Mouse (Mus musculus): Measurements from ENCODE around the gene Mlx.

Gene Mlx

DNA sequence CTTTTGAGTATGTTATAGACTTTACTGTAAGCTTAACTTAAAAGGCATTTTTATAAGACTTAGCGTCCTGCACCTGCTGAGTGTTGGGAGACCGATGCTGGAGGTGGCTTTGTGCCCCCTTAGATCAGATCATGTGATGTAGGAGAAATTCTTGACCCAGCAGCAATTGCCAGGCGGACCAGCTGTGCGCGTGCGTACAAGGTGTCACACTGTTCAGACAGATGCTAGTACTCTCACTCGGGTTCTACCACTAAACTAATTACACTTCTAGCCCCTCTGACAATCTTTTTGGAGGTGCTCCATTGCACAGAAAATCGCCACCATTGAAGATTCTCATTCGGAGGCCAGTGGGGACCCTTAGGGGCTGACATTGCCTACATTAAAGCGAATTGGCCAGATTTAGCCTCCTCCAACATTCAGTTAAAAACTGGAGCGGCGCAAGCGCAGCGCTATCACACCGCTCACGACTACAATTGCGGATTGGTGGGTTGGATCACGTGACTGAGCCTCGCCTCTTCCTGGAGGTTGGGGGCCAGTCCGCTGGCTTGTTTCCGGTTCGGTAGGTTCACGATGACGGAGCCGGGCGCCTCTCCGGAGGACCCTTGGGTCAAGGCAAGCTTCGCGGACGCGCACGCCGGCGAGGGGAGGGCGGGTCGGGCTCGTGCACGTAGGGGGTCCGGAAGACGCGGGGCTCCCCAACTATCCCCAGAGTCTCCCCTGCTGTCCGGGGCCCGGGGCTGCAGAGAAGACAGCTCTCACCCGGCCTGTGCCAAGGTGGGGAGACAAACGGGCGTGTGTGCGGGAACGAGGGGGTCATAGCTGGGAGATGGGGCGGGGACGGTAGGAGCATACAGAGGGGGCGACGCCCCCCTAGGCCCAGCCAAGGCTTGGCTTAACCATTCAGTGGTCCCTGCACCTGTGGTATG is at the start of gene Mlx:
Gene Mlx, plus strand, starts transcription at position 522 of the 926 bp plus-strand sequence.
- in situ Hi-C loops (cut with MboI; ENCODE audit: low sequenced_read_pairs) = no loop called here

DNA sequence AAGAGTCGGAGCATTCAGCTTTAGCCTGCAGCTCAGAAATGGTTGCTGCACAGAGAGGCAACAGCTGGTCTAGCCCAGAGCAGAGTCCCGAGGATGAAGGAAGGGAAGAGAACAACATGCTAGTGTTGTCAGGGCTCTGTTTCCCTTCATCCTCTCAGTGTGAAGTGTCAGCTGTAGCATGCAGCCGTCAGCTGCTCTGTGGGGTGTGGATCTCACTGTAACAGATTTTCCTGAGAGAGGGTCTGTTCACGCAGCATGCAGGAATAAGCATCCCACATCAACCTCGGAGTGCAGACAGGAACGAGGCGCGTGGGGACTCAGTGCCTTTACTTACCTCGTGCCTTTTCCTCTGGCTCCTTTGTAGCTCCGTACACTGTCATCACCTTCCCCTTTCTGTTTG is 49.3 kb upstream of the Mlx start:
- in situ Hi-C loops (cut with MboI; ENCODE audit: low sequenced_read_pairs) = no loop called here

DNA sequence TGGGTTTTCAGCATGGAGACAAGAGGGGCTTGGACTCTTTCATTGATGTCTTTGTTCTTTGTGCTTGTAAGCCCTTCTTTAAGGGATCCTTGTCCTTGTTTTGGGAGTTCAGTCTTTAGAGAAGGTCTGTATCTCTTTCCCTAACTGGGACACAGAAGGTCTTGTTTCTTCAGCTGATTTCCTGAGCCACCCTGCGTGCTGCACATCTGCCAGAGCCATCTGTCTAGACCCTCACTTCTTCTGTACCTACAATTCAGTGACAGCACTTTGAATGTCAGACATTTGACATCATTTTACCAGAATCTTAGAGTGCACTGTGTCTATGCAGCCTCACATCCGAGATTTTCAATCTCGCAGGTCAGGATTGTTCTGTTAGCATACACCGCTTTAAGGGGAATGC is 41.3 kb upstream of the Mlx start:
- in situ Hi-C loops (cut with MboI; ENCODE audit: low sequenced_read_pairs) = no loop called here

DNA sequence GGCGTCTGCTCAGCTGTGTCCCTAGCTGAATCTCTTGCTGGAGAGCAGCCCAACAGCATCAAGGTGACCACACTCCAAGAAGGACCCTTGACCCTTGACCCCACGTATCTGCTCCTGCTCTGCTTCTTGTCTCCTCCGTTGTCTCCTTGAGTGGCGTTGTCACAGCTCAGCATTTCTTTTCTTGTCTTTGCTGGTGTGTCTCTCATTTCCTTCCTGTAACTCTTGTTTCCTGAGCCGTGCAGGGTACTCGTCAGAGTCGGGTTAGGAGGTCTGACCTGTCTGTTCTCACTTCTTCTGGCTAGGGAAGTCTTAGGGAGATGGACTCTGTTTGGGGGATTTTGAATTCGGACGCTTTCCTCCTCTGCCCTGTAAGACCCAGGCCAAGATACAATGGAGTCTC is 40.6 kb upstream of the Mlx start:
- in situ Hi-C loops (cut with MboI; ENCODE audit: low sequenced_read_pairs) = no loop called here

DNA sequence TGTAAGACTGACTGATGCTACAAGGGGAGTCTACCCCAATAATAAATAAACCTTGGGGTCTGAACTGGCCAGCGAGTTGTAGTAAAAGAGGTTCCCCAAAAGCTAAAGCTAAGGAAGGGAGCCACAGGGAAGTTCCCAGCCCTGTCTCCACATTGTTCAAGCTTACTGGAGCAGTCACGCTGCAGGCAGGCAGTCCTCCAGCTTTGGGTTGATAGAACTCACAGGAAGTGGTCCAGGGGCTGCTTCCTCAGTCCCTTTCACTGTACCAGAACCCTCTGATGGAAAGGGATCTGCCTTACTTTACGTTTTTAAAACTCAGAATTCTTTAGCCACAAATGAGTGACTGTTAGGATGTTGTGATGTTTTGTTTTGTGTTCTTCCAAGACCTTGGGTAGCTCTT is 39.6 kb upstream of the Mlx start:
- in situ Hi-C loops (cut with MboI; ENCODE audit: low sequenced_read_pairs) = no loop called here

DNA sequence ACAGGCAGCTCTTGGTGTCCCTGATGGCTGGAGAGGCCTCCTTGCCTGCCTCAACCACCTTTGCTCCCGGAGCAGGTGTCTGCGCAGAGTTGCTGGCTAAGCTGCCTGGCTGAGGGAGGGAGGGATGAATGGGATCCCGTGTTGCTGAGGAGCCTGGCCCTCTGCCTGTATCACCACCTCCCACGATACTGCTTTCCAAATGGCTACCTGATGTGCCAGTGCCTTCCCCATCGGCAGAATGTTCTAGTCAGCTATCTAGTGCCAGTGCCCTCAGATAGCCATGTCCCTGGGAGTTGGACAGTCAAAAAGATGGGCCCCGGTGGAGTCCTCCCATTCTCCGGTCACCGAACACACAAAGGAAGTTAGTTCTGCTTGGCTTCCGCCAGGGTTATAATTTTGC is 36.7 kb upstream of the Mlx start:
- in situ Hi-C loops (cut with MboI; ENCODE audit: low sequenced_read_pairs) = no loop called here

DNA sequence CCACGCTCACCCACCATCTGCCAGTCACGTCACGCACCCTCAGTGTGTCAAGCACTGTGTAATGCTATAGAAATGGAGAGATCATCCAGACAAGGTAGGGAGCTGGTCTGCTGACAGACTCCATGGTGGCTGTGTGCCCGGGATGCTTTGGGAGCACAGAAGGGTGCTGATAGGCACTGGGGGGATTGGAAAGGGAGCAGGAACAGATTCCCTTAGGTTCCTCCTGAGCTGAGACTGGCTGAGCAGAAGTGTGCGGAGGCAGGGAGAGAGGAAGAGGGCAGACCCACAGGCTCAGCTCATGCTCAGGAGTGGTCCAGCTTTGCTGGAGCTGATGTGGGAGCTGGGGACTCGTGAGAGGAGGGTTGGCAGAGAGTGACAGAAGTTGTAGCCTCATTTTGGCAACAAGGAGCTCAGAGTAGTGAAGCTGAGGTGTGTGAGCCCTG is 36.0 kb upstream of the Mlx start:
- in situ Hi-C loops (cut with MboI; ENCODE audit: low sequenced_read_pairs) = no loop called here

DNA sequence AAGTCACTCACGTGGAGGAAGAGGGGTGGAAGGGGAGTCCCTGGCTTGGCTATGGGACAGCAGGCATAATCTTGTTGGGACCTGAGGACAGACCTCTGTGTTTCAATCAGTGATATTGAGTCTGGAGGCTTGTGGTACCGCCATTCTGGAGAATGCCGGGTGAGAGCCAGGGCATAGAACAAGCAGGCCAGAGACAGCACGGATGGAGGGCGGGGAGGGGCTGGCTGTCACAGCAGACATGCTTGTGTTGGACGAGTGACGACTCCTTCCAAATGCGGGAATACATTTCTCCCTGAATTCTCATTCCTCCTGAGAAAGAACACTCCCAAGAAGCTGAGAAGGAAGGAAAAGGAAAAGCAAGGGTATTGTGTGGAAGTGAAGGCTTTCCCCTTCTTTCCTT is 35.5 kb upstream of the Mlx start:
- in situ Hi-C loops (cut with MboI; ENCODE audit: low sequenced_read_pairs) = no loop called here

DNA sequence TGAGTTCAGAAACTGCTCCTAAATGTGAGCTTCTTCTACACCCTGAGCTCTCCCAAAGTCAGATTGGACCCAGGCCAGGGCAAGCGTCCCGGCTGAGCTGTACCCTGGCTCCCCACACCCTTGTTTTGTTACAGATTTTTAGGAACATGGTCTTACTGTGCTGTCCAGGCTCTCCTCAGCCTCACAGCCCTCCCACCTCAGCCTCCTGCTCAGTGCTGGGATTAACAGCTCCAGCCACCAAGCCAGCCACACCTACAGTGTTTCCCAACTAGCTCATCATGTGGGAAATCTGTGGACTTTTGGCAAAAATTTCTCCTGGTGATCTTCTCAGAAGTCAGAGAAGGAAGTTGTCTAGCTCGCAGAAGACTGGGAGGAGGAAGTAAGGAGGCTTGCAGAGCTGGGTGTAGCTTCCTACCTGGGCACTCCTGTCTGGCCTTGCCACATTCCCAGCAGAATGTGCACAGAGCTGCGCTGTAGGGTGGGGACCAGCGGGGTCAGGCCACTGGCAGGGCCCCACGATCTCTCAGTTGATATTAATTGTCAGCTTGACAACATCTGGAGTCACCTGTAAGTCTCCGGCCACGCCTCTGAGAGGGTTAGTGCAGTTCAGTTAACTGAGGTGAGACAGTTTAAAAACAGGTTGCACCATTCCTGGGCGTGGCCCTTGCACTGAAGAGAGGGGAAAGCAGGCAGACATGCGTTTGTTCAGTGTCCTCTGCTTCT is 34.2 kb upstream of the Mlx start:
- in situ Hi-C loops (cut with MboI; ENCODE audit: low sequenced_read_pairs) = no loop called here

DNA sequence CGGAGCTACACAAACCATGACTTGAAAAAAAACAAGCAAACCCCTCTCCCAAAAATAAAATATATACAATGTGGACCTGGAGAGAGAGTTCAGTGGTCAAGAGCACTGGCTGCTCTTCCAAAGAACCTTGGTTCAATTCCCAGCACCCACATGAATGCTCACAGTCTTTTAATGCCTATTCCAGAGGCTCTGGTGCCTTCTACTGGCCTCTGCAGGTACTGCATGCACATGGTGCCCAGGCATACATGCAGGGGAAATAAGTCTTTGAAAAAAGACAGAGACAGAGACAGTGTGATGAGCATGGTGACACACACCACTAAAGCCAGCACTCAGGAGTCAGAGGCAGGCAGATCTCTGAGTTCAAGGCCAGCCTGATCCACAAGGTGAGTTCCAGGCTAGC is 33.1 kb upstream of the Mlx start:
- in situ Hi-C loops (cut with MboI; ENCODE audit: low sequenced_read_pairs) = no loop called here

DNA sequence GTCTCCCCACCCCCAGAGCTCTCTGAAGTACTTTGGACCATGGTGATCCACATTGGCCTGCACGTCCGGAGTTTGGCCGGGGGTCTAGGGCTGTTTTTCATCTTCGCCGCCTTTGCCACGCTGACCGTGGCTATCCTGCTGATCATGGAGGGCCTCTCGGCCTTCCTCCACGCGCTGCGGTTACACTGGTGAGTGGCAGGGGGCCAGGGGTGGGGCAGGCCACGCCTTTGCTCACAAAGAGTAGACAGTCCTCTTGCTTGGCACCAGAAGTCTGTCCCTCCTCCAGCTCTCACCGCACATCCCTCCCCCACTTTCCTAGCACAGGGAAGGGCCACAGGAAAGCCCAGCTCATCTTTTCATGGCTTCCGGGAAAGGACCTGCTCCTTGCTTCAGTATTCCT is 31.7 kb upstream of the Mlx start:
- in situ Hi-C loops (cut with MboI; ENCODE audit: low sequenced_read_pairs) = loop anchor here (5.0 kb wide), 1 partner anchor 73 kb away; no protein-coding TSS in a partner anchor

DNA sequence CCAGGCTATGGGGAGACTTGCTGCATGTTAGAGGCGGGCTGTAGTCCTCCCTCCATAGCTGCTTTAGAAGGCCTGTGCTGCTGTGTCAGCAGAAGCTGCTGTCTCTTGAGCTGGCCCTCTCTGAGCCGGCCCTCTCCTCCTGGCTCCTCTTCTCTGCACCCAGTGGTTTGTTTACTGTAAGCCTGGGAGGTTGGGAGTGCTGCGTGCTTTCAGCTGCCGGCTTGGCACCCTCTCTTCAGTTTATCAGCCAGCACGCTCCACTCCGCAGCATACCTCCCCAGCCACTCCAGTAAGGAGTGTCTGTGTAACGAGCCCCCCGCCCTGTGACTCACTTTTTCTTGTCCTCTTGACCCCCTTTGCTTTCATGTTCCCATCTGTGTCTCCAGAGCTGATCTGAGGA is 30.2 kb upstream of the Mlx start:
- in situ Hi-C loops (cut with MboI; ENCODE audit: low sequenced_read_pairs) = loop anchor here (5.0 kb wide), 1 partner anchor 75 kb away; no protein-coding TSS in a partner anchor

DNA sequence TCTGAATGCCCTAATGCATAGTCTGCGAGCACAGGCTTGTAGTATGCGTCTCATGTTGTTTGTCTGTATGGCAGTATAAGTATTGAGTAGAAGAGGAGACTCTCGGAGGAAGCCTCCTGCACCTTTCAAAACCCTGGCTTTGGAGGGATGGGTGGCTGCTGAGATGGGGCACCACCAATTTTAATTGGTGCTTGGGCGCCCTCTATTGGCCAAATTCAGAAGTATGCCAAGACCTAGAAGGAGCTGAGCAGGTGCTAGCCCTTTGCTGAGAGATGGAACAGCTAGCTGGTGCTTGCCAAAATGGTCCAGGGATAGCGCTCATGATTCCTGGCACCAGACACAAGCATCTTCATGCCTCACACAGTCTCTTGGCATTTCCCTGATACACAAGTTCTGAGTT is 29.2 kb upstream of the Mlx start:
- in situ Hi-C loops (cut with MboI; ENCODE audit: low sequenced_read_pairs) = loop anchor here (5.0 kb wide), 1 partner anchor 76 kb away; no protein-coding TSS in a partner anchor

DNA sequence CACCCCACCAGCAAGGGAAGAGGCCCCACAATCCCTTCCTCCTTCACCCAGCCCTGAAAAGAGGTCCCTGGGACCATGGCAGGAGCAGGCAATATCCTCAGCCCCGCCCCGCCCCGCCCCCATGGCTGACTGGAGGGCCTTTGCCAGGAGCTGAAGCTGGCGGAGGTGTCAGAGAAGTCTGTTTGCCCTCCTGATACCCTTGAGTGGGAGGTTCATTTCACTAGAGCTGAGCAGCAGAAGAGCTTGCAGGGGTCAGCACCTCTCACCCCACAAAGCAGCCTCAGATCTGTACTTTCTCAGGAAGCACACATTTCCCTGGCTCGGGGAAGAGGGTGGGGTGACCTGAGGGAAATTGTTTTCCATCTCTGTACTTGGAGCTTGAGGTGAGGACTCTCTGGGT is 28.4 kb upstream of the Mlx start:
- in situ Hi-C loops (cut with MboI; ENCODE audit: low sequenced_read_pairs) = loop anchor here (5.0 kb wide), 1 partner anchor 76 kb away; no protein-coding TSS in a partner anchor

DNA sequence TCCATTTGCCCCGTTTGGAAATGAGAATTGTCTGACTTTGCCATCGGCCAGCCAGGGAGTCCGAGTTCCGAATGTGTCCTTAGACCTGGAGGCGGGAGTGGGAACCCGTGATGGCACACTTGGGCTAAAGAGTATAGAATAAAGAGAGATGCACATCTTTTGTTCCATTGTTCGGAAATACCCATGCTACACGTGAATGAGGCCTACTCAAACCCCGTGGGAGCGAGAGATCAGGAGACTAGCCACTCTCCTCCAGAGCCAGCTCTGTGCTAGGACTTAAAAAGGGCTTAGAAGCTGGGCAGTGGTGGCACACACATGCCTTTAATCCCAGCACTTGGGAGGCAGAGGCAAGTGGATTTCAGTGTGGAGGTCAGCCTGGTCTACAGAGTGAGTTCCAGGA is 27.6 kb upstream of the Mlx start:
- in situ Hi-C loops (cut with MboI; ENCODE audit: low sequenced_read_pairs) = loop anchor here (5.0 kb wide), 1 partner anchor 77 kb away; no protein-coding TSS in a partner anchor

DNA sequence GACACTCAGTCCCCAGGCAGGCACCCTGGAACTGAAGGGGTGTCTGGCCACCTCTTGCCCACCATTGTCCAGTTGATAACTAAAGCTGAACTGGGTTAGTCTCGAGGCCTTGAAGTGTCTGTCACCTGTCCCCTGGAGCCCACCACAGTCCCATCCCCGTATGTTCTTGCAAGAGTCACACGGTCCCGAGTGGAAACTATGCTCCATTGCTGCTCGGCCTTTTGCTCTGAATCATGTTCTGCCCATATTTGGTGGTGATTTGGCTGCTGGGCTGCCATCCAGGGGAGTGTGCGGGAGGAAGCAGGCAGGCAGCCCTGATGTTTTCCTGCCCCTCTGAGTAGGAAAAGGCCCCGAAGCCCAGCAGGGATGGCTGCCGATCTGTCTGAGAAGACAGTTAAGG is 27.0 kb upstream of the Mlx start:
- in situ Hi-C loops (cut with MboI; ENCODE audit: low sequenced_read_pairs) = loop anchor here (10.0 kb wide), 1 partner anchor 165 kb away; no protein-coding TSS in a partner anchor

DNA sequence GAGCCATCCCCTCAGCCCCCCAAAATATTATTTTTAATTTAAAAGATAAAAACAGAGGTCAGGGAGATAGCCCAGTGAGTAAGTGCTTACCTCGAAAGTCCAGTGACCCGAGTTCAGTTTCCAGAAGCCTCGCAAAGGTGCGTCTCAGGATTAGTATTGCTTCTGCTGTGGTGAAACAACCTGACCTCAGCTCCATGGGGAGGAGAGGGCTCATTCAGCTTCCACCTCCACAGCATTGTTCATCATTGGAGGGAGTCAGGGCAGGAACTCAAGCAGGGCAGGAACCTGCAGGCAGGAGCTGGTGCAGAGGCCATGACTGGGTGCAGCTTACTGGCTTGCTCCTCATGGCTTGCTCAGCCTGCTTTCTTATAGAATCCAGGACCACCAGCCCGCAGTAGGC is 26.0 kb upstream of the Mlx start:
- in situ Hi-C loops (cut with MboI; ENCODE audit: low sequenced_read_pairs) = loop anchor here (10.0 kb wide), 1 partner anchor 166 kb away; no protein-coding TSS in a partner anchor

DNA sequence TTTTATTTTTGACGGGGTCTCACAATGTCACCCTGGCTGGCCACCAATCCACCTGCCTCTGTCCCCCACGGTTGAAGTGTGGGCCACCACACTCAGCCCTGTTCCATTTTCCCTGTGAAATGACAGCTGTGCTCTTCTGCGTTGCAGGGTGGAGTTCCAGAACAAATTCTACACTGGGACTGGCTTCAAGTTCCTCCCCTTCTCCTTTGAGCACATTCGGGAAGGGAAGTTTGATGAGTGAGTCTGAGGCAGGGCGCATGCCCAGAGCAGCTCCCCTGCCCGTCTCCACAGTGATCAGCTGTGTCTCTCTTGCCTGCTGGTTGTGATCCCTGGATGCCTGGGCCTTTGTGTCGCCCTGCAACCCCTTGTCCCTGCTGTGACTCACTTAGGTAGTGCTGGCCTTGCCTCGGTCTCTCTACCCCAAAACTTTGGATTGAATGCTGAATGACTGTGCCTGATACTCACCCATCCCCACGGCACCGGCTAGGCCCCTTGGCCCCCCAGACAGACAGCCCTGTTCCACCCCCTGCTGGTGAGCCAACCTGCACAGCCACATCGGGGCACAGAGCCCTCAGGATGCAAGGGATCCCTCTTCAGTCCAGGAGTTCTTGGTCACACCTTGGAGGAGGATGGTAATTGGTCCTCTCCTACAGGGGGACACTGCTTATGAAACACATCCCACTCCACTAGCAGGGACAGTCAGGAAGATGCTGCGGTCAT is 24.8 kb upstream of the Mlx start:
- in situ Hi-C loops (cut with MboI; ENCODE audit: low sequenced_read_pairs) = loop anchor here (10.0 kb wide), 1 partner anchor 168 kb away; no protein-coding TSS in a partner anchor

DNA sequence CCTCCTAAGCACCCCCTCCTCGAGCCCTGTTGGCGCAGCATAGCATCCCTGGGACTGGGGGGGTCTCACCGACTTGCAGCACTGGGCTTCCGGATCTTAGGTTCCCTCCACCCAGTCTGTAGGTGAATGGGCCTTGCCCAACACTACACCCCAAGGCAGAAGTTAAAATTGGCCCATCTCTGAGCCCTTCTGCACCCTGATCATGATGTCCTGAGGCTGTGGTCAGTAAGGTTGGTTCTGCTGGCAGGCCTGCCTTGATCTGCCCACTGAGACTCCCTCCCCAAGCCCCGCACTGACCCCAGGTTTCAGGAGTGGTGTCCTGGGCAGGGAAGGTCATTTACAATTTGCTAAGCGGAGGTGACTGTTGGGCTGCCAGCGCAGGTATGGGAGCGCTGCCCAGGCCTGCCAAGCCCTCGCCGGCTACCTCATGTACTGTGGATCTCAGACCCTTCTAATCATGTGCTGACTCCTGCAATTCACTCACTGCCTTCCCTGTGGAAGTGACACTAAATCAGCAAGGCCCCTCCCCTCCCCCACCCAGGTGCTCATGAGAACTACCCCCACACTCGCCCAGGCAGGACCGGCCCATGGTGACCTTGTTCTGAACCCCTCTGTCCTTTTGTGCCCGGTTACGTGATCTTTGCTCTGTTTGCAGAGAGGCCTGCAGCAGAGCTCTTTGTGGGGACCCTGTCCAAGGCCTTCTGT is 24.0 kb upstream of the Mlx start:
- in situ Hi-C loops (cut with MboI; ENCODE audit: low sequenced_read_pairs) = loop anchor here (10.0 kb wide), 1 partner anchor 168 kb away; no protein-coding TSS in a partner anchor

DNA sequence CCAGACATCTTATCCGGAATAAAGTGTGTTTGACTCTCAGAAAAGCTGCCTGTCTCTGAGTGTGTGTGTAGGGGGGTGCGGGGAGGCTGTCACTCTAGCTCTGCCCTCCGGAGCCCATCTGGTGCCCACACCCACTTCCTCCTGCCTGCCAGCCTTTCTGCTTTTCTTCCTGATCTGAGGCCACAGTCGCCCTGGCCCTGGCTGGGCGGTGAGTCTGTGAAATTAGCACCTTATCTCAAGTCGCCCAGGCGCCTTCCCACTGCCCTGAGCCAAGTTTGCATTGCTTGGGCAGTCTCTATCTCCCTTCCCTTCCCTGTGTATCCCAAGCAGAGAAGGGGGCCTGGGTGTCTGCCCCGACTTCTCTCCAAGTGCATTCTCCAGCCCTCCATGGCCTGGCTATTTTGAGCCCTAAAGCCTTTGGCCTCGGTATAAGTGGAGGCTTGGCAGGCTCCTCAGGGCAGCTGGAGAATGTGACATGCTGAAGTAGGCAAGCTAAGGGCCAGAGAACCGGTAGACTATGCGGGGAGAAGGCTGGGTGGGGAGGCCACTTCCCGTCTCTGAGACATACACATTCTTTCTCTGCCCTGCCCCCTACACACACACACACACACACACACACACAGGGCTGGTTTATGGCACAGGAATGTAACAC is 23.3 kb upstream of the Mlx start:
- in situ Hi-C loops (cut with MboI; ENCODE audit: low sequenced_read_pairs) = loop anchor here (10.0 kb wide), 1 partner anchor 169 kb away; no protein-coding TSS in a partner anchor
